Mouse (Mus musculus): ENCODE data around the gene Uvrag.

Gene Uvrag

GRCm38 (mm10) chr7:99039912-99040311 lies 101.0 kb downstream of the Uvrag start:
- no peaks in the 10 kb centered on the region for H3K27me3 ChIP-seq (ENCODE audit: insufficient read depth, low read length)
- no peaks in the 10 kb centered on the region for H3K9me3 ChIP-seq (ENCODE audit: low read length)
- no peak overlapping the region for H3K4me3 ChIP-seq (replicated peaks; ENCODE audit: low read length)
- H3K4me1 ChIP-seq (replicated peaks; ENCODE audit: low read depth, low read length): peaks cover 33% of the 10 kb centered on the region
- no peaks in the 10 kb centered on the region for H3K36me3 ChIP-seq (ENCODE audit: insufficient read depth, low read length)
- no peak for TF ChIP-seq POU5F1 (IDR thresholded peaks at IDR 0.05; ENCODE audit: borderline replicate concordance, low read length)
- TF ChIP-seq CTCF (conservative IDR thresholded peaks at IDR 0.05; ENCODE audit: low read length): no peak
- no peak for TF ChIP-seq NANOG (IDR thresholded peaks at IDR 0.05; ENCODE audit: borderline replicate concordance, low read length)

- TF ChIP-seq POU5F1 (IDR thresholded peaks at IDR 0.05; ENCODE audit: borderline replicate concordance, low read length) (no peak), CTCF (conservative IDR thresholded peaks at IDR 0.05; ENCODE audit: low read length) (no peak), NANOG (IDR thresholded peaks at IDR 0.05; ENCODE audit: borderline replicate concordance, low read length) (no peak)
- Histone ChIP-seq H3K4me1 (replicated peaks; ENCODE audit: low read depth, low read length) (peaks cover 33% of the 10 kb centered on the region), H3K36me3 (ENCODE audit: insufficient read depth, low read length) (no peaks in the 10 kb centered on the region), H3K4me3 (replicated peaks; ENCODE audit: low read length) (no peak overlapping the region), H3K9me3 (ENCODE audit: low read length) (peaks cover 3% of the 10 kb centered on the region; the same call in 1 of the 2 replicates), H3K27me3 (ENCODE audit: insufficient read depth, low read length) (no peaks in the 10 kb centered on the region)
Measured at GRCm38 (mm10) chr7:99036284-99036683, 104.7 kb downstream of the Uvrag start.

- Histone ChIP-seq H3K4me3 (replicated peaks; ENCODE audit: low read length) (no peak overlapping the region), H3K27me3 (ENCODE audit: insufficient read depth, low read length) (no peaks in the 10 kb centered on the region), H3K9me3 (ENCODE audit: low read length) (peaks cover 3% of the 10 kb centered on the region; the same call in 1 of the 2 replicates), H3K36me3 (ENCODE audit: insufficient read depth, low read length) (no peaks in the 10 kb centered on the region), H3K4me1 (replicated peaks; ENCODE audit: low read depth, low read length) (peaks cover 22% of the 10 kb centered on the region)
- TF ChIP-seq CTCF (conservative IDR thresholded peaks at IDR 0.05; ENCODE audit: low read length): no peak
- no peak for TF ChIP-seq POU5F1 (IDR thresholded peaks at IDR 0.05; ENCODE audit: borderline replicate concordance, low read length)
- TF ChIP-seq NANOG (IDR thresholded peaks at IDR 0.05; ENCODE audit: borderline replicate concordance, low read length): no peak
Measured at GRCm38 (mm10) chr7:99034909-99035308, 106.0 kb downstream of the Uvrag start.

DNA sequence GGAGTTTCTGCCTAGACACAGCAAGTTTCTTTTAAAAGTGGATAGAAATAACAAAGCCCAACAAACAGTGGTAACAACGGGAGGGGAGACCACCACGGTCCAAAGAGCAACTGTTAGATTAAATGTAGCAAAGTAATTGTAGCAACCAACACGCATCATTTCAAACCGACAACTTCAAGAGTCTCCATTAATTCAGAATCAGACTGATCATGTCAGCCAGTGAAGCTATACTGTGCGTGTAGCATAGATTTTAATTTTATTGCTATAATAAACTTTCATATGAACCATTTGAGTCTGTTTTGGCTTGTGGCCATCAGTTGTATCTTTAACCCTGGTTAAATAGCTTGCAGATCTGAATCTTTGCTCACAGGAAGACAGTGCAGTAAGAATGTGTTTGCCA lies 107.1 kb downstream of the Uvrag start:
- H3K4me1 ChIP-seq (replicated peaks; ENCODE audit: low read depth, low read length): peaks cover 19% of the 10 kb centered on the region
- H3K4me3 ChIP-seq (replicated peaks; ENCODE audit: low read length): no peak overlapping the region
- H3K36me3 ChIP-seq (ENCODE audit: insufficient read depth, low read length): no peaks in the 10 kb centered on the region
- no peaks in the 10 kb centered on the region for H3K27me3 ChIP-seq (ENCODE audit: insufficient read depth, low read length)
- H3K9me3 ChIP-seq (ENCODE audit: low read length): peaks cover 3% of the 10 kb centered on the region; the same call in 1 of the 2 replicates
- TF ChIP-seq POU5F1 (IDR thresholded peaks at IDR 0.05; ENCODE audit: borderline replicate concordance, low read length): no peak
- no peak for TF ChIP-seq NANOG (IDR thresholded peaks at IDR 0.05; ENCODE audit: borderline replicate concordance, low read length)

- H3K4me3 ChIP-seq (replicated peaks; ENCODE audit: low read length): no peak overlapping the region
- no peaks in the 10 kb centered on the region for H3K36me3 ChIP-seq (ENCODE audit: insufficient read depth, low read length)
- TF ChIP-seq POU5F1 (IDR thresholded peaks at IDR 0.05; ENCODE audit: borderline replicate concordance, low read length): no peak
- no peak for TF ChIP-seq NANOG (IDR thresholded peaks at IDR 0.05; ENCODE audit: borderline replicate concordance, low read length)
- TF ChIP-seq CTCF (conservative IDR thresholded peaks at IDR 0.05; ENCODE audit: low read length): no peak
- H3K9me3 ChIP-seq (ENCODE audit: low read length): peaks cover 3% of the 10 kb centered on the region; the same call in 1 of the 2 replicates
- peaks cover 14% of the 10 kb centered on the region for H3K4me1 ChIP-seq (replicated peaks; ENCODE audit: low read depth, low read length)
- H3K27me3 ChIP-seq (ENCODE audit: insufficient read depth, low read length): no peaks in the 10 kb centered on the region
Measured at GRCm38 (mm10) chr7:99033314-99033713, 107.6 kb downstream of the Uvrag start.

DNA sequence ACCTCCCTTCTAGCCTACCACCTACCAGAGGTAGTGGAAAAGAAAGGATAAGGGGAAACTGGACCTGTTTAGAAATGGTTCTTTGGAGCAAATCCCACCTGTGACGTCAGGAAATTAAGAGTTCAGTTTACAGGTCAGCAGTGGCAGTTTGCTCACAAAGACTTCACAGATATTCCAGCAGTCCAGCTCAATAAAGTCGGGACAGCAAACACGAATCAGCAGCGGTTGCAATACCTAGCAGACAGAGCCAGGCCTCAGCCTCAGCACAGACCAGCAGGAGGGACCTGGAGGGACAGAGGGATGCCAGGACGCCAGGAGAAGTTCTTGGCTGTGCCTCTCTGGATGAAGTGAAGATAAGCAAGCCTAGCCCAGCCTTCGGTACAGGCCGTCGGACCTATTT lies 108.9 kb downstream of the Uvrag start:
- no peak for TF ChIP-seq CTCF (conservative IDR thresholded peaks at IDR 0.05; ENCODE audit: low read length)
- no peak for TF ChIP-seq NANOG (IDR thresholded peaks at IDR 0.05; ENCODE audit: borderline replicate concordance, low read length)
- TF ChIP-seq POU5F1 (IDR thresholded peaks at IDR 0.05; ENCODE audit: borderline replicate concordance, low read length): no peak
- H3K27me3 ChIP-seq (ENCODE audit: insufficient read depth, low read length): no peaks in the 10 kb centered on the region
- no peaks in the 10 kb centered on the region for H3K36me3 ChIP-seq (ENCODE audit: insufficient read depth, low read length)
- peaks cover 3% of the 10 kb centered on the region; the same call in 1 of the 2 replicates for H3K9me3 ChIP-seq (ENCODE audit: low read length)
- H3K4me1 ChIP-seq (replicated peaks; ENCODE audit: low read depth, low read length): 0 out of 2 replicates have a peak, but pooled peaks cover 4% of the 10 kb centered on the region
- H3K4me3 ChIP-seq (replicated peaks; ENCODE audit: low read length): no peak overlapping the region

DNA sequence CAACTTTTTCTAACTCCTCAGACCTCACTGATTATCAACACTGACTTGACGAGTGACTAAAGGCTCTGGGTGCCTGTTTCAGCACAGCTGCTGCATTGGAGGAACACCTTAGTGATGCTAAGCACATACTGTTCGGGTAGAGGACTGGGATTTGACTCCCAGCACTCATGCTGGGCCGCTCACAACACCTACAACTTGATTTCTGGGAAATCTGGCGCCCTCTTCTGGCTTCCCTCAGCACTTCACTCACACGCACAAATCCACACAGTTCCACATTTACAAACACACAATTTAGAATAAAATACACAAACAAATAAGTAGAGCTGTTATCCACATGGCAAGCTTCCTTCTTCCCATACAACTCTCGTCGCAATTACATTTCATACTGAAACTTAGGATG lies 112.8 kb downstream of the Uvrag start:
- H3K9me3 ChIP-seq (ENCODE audit: low read length): peaks cover 3% of the 10 kb centered on the region; the same call in 1 of the 2 replicates
- H3K27me3 ChIP-seq (ENCODE audit: insufficient read depth, low read length): no peaks in the 10 kb centered on the region
- no peaks in the 10 kb centered on the region for H3K36me3 ChIP-seq (ENCODE audit: insufficient read depth, low read length)
- H3K4me1 ChIP-seq (replicated peaks; ENCODE audit: low read depth, low read length): no peaks in the 10 kb centered on the region
- TF ChIP-seq NANOG (IDR thresholded peaks at IDR 0.05; ENCODE audit: borderline replicate concordance, low read length) (no peak), CTCF (conservative IDR thresholded peaks at IDR 0.05; ENCODE audit: low read length) (peak; percentile 62), POU5F1 (IDR thresholded peaks at IDR 0.05; ENCODE audit: borderline replicate concordance, low read length) (no peak)
- no peak overlapping the region for H3K4me3 ChIP-seq (replicated peaks; ENCODE audit: low read length)

DNA sequence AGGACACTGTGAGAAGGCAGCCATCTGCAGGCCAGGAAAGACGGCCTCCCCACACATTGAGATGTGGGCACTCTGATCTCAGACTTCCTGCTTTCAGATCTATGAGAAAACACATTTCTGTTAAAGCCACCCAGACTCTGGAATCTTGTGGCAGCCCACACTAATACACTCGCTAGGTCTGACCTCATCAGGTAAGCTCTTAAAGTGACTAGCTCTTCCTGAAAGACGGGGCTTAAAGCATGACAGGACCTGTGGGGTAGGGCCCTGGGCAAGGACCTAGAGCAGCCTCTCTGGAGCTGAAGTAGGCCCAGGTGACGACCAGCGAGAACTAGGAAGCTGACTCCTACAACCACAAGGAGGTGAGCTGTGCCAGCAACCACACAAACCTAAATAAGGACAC lies 113.8 kb downstream of the Uvrag start:
- no peak overlapping the region for H3K4me3 ChIP-seq (replicated peaks; ENCODE audit: low read length)
- H3K36me3 ChIP-seq (ENCODE audit: insufficient read depth, low read length): no peaks in the 10 kb centered on the region
- H3K4me1 ChIP-seq (replicated peaks; ENCODE audit: low read depth, low read length): no peaks in the 10 kb centered on the region
- no peaks in the 10 kb centered on the region for H3K27me3 ChIP-seq (ENCODE audit: insufficient read depth, low read length)
- TF ChIP-seq NANOG (IDR thresholded peaks at IDR 0.05; ENCODE audit: borderline replicate concordance, low read length) (no peak), CTCF (conservative IDR thresholded peaks at IDR 0.05; ENCODE audit: low read length) (no peak), POU5F1 (IDR thresholded peaks at IDR 0.05; ENCODE audit: borderline replicate concordance, low read length) (no peak)
- no peaks in the 10 kb centered on the region for H3K9me3 ChIP-seq (ENCODE audit: low read length)

GRCm38 (mm10) chr7:99025989-99026388 lies 115.0 kb downstream of the Uvrag start:
- Histone ChIP-seq H3K4me1 (replicated peaks; ENCODE audit: low read depth, low read length) (no peaks in the 10 kb centered on the region), H3K4me3 (replicated peaks; ENCODE audit: low read length) (no peak overlapping the region), H3K36me3 (ENCODE audit: insufficient read depth, low read length) (no peaks in the 10 kb centered on the region), H3K27me3 (ENCODE audit: insufficient read depth, low read length) (no peaks in the 10 kb centered on the region), H3K9me3 (ENCODE audit: low read length) (no peaks in the 10 kb centered on the region)
- TF ChIP-seq CTCF (conservative IDR thresholded peaks at IDR 0.05; ENCODE audit: low read length): no peak
- no peak for TF ChIP-seq POU5F1 (IDR thresholded peaks at IDR 0.05; ENCODE audit: borderline replicate concordance, low read length)
- no peak for TF ChIP-seq NANOG (IDR thresholded peaks at IDR 0.05; ENCODE audit: borderline replicate concordance, low read length)
